Mouse (Mus musculus): ENCODE results near the gene Tmem203.
A peak's percentile ranks its signal among the peaks of the same experiment; 100 is the strongest.
"Not testable (repeated sequence)": the region's sequence is repeated elsewhere in the genome, so short reads cannot be mapped to it uniquely, and the experiment has no call there.

Tmem203 gene

DNA sequence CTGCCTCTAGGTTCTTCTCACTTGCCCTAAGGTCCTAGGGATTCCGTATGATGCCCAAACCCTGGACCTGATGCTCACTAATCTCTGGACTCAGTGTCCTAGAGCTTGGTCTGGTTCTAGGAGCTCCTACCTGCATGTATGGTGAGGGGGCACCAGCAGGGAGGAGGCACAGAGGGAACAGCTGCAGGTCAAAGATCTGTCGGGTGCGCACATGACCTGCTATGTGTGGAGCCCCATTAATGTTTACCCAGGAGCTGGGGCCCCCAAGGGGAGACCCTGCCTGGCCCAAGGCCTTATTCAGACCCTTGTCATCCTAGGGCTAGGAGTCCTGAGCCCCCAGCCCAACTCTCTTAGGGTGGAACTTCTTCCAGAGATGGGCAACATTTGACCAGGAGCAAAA, 21.2 kb upstream of the Tmem203 start, which contains the start of gene Slc34a3:
Slc34a3 (minus strand) TSS at position 315 of the 400 bp plus-strand sequence.
- DNase-seq (ENCODE audit: low spot score) = no peak

DNA sequence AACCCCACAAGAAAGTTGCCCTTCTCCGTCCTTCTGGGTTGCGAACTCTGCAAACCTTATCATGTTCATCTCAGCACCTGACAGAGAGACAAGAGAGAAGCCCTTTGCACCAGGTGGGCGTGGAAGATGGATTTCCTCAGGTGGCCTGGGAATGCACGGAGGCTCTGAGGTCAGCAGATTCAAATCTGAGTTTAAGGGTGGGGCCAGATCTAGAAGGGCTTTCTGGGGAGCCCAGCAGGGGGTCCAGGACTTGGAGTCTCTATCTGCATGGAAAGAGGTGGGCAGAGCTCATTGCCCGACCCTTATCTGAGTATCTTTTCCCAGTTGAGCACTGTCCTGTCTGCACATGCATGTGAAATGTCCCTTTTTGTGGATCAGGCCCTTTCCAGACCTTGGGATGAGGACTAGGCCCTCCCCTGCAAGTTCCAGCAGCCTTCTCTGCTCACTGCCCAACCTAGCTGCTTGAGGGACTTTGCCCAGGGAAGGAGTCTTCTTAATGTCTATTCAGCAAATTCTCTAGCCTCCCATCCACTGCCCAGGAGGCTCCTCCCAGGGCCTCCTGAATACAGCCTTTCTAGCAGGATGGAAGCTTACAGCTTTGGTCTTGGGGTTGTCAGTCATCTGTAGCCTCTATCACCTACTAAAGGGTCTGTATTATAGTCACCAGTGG, 20.6 kb upstream of the Tmem203 start:
- no peak for DNase-seq (ENCODE audit: low spot score)

DNA sequence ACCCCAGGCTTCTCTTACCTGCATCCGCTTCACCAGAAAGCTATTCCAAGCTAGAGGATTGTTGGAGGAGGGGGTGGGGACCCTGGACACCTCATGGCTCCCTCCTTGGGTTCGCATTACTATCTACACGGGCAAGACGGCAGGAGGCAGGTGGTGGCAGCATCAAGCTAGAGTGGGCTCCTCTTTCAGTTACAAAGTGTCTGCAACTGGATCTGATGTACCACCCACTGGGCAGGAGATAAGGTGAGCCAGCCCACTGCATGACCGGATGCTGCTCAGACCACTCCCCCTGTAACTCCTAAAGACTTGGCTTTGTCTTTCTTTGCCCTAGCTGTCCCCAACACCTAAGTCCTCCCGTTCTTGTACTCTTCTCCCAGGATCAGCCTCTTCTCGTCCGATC, 18.6 kb upstream of the Tmem203 start, which contains the start of gene Rnf224:
Rnf224 (minus strand) TSS at position 174 of the 400 bp plus-strand sequence.
- no peak for DNase-seq (ENCODE audit: low spot score)

DNA sequence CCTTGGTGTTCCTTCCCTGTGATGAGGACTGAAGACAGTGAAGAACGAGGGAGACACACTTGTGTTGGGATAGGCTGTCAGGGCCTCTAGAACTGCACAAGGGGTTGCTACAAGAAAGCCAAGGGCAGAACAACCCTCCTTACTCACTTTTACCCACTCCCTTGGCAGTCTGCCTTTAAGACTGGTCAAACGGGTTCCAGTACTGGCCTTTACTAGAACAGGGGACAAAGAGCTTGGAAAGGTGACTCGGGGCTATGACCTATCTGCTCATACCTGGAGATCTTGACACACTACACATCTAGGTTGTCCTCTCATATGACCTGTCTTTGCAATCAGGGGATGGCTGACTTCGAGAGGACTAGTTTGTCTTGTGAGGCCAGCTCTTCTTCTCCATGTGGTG, 17.7 kb upstream of the Tmem203 start:
- DNase-seq (ENCODE audit: low spot score) = no peak

DNA sequence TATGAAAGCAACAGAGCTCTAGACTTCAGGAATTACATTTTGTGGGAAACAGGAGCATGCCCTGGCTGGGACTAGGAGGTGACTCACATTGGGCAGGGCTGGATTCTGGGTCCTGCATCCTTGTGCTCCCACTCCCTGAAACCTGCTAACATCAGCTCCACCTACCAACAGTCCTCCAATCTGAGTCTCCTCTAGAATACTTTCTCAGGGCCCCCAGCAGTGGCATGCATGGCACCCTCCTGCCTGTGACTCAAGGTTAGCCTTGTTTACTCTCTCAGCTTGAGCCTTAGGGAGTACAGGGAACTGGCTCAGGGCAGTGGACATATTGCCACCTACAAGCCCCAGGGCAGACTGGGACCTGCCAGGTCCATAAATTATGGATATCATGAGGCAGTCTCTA, 17.1 kb upstream of the Tmem203 start:
- DNase-seq (ENCODE audit: low spot score) = no peak

DNA sequence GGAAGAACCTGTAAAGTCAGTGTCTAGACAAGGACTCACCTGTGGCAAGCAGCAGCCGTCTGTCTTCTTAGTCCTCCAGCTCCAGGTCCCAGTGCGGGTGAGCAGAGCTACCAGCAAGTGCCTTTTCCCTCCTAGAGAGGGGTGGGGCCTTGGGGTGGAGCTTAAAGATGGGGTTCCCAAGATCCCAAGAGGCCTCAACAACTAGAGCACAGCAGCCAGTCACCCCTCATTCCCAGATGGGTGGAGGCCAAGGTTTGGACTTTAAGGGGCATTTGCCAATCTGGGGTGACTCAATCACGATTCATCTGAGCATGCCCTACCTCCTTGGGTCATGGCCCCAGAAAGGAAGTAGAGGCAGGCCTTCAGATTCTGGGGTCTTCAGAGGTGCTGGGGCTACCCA, 15.5 kb upstream of the Tmem203 start:
- DNase-seq (ENCODE audit: low spot score) = no peak

GRCm38 (mm10) chr2:25240310-25240709, 14.9 kb upstream of the Tmem203 start:
- DNase-seq (ENCODE audit: low spot score) = no peak

DNA sequence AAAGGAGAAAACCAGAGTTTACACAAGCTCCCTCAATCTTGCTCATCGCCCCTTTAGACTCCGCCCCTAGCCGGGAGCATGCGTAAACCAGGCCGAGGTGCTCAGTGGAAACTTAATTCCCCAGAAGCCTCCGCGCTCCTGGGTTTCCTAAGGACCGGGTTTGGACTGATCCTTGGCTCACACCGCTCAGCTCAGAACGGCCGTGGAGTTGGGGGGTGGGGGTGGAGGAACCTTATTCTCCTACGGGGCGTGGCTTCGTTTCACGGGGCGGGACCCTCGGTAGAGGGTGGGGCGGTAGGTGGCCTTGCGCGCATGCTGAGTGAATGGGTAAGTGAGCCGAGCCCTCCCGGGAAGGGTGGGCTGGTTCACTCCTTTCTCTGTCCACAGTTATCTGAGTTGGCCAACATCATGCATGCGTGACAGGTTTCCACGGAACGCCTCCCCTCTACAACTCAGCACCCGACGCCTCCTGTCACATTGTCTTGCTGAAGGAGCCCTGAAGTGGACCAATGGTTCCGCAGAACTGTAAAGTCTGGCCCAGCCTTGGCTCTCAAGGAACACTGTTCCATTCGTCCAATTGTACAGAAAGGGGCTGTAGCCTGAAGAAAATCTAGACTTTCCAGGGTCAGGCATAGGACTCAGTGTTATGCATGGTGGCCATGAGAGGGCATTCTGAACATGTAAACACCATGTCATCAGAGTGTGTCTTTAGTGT, 14.4 kb upstream of the Tmem203 start:
- DNase-seq (ENCODE audit: low spot score) = no peak

GRCm38 (mm10) chr2:25241438-25241775, 13.8 kb upstream of the Tmem203 start:
- no peak for DNase-seq (ENCODE audit: low spot score)

DNA sequence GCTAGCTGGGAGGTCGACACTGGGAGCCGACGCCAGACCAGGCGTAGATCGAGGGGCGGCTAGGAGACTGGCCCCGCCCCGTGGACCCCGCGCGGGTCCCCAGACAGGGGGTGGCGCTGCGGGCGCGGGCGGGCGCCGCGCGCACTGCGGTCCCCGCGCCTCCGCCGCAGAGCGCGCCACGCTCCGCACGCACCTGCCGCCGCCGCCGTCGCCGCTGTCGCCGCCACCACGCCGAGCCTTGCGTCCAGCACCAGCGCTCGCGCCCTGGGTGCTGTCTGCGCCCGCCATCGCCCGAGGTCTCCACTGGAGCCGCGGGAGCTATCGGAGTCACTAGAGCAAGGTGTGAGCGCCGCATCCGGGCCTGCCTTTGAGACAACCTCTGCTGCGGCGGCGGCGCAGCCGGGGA, 13.1 kb upstream of the Tmem203 start, which contains the start of the genes Rnf208 and Cysrt1:
Rnf208 (plus strand) TSS at position 155 of the 406 bp plus-strand sequence.
Cysrt1 (minus strand) TSS at position 352 of the 406 bp plus-strand sequence.
- DNase-seq (ENCODE audit: low spot score) = no peak

DNA sequence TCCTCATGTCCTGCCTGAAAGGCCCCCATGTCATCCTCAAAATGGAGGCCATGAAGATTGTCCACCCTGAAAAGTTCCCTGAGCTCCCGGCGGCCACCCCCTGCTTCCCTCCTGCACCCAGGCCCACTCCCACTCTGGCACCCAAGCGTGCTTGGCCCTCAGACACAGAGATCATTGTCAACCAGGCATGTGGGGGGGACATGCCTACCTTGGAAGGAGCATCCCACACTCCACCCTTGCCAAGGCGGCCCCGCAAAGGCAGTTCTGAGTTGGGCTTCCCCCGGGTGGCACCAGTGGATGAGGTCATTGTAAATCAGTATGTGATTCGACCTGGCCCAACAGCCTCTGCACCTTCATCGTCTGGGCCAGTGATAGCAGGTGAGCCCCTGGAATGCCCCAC, 11.9 kb upstream of the Tmem203 start:
- DNase-seq (ENCODE audit: low spot score) = no peak

GRCm38 (mm10) chr2:25244144-25244543, 11.1 kb upstream of the Tmem203 start:
- no peak for DNase-seq (ENCODE audit: low spot score)

GRCm38 (mm10) chr2:25246183-25247072, 8.8 kb upstream of the Tmem203 start, which contains the start of gene AL732309.1:
Gene AL732309.1 (minus strand): TSS chr2:25246863.
- no peak for DNase-seq (ENCODE audit: low spot score)

DNA sequence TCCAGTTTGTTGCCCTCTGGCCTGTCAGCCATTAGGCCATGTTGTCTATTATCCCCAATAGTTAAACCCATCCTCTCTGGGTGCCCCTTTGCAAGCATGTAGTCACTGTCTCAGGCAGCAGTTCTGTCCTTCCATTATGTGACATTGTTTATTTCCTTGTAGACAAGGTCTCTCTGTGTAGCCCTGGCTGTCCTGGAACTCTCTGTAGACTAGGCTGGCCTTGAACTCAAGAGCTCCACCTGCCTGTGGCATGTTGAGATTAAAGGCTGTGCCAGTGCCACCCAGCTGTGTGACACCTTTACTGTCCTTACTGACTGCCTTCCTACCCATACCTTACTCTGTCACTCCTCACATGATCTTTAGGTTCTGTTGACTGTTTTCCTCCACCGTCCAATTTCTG, 2.9 kb upstream of the Tmem203 start:
- no peak for DNase-seq (ENCODE audit: low spot score)

DNA sequence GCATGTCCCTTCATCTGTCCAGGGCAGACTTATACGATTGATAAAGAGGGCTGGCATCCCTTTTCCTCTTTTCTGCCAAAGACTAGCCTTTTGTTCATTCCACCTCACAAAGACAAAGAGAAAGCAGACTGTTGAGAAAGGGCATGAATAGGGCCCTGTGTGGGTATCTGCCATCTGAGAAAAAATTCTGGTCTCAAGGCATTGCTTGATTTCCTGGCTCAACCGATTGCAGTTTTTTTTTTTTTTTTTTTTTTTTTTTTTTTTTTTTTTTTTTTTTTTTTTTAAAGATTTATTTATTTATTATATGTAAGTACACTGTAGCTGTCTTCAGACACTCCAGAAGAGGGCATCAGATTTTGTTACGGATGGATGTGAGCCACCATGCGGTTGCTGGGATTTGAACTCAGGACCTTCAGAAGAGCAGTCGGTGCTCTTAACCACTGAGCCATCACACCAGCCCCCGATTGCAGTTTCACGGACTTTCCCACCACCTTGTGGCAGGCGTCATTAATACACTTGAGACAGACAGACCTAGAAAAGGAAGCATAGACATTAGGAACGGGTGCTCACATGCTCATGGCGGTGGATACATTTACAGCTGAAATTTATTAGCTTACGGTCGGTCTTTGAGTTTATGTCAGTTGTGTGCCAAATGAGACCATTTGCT, 1.3 kb downstream of the Tmem203 start:
- not testable (repeated sequence) for DNase-seq (ENCODE audit: low spot score)

GRCm38 (mm10) chr2:25257250-25257649, 2.0 kb downstream of the Tmem203 start:
- DNase-seq (ENCODE audit: low spot score) = not testable (repeated sequence)

GRCm38 (mm10) chr2:25258887-25259286, 3.6 kb downstream of the Tmem203 start:
- no peak for DNase-seq (ENCODE audit: low spot score)

DNA sequence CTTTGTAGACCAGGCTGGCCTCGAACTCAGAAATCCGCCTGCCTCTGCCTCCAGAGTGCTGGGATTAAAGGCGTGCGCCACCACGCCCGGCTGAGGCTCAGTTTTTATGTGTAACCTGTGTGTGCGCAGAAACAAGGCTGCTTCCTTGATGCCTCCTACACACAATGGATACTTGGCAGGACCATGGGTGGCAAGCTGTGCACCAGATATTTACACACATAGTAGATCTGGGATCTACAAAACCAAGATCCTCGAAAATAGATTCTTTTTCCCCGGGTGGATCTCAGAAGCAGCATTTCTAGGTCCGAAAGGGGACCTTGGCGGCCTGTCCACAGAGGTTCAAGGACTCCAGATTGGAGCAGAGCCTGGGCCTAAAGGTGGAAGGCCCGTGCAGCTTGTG, 6.6 kb downstream of the Tmem203 start:
- no peak for DNase-seq (ENCODE audit: low spot score)

DNA sequence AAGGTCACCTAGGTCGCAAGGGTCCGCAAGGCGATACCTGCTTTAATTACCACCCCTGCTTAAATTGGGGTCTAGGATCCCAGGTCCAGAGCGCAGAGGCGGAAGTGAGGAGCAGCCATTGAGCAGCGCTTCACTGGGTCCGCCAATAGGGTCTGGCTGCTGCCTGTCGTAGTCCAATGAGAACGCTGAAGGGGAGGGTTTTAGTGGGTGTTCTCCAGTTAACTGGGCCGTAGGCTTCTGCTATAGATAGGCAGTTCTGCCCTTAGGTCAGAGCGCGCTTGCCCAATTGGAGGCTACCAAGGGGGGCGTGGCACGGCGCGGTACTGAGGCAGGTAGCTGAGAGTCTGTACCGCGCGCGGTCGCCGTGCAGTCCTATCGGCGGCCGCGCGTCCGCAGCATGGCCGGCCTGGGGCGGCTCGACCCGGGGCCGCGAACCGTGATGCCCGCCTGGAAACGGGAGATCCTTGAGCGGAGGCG, 7.1 kb downstream of the Tmem203 start, which contains the start of gene Tprn:
Tprn (plus strand) TSS at position 328 of the 477 bp plus-strand sequence.
- peak; percentile 93 for DNase-seq (ENCODE audit: low spot score)

DNA sequence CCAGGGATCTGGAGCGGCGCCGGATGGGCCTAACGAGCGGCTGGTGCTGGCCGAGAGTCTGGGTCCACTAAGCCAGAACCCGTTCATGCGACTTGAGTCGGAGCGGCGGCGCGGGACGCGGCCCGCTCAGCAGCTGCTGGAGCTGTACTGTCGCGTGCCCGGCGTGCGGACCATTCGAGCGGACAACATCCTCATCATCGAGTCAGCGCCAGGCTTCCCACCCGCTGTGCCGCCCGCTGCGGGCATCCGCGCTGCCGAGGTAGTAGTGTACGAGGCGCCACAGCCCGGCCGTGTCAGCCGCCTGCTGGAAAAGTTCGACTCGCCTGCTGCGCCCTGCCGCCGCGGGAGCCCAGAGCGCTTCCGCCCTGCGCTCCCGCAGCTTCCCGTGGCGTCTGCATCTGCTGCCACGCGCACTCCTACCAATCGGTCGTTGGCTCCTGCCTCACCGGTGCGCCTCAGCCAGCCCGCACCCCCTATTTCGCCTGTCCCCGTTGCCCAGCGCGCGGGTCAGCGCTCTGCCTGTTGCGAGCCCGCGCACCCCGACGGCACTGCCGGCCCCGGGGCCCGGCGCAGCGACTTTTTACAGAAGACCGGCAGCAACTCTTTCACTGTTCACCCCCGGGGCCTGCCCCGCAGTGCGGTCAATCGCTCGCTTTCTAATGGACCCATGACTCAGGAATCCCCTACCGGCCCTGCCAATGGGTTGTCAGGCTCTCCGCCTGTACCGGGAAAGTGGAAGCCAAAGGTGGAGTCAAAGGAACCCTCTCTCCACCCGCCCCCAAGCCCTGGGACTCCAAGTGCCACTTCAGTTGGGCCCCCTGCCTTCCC, 7.8 kb downstream of the Tmem203 start:
- DNase-seq (ENCODE audit: low spot score) = no peak

All from layer of hippocampus, adult 9-10 months (tissue).